Mouse (Mus musculus): ENCODE results near the gene 1700086D15Rik. TPM values are rescaled to one million over a fixed set of nuclear protein-coding genes. Genes with fewer than 3 reads are reported as not detected.

The 1700086D15Rik gene
- total RNA-seq, 2 experiments from 2014 or later = 4.5 to 5.4 TPM

DNA sequence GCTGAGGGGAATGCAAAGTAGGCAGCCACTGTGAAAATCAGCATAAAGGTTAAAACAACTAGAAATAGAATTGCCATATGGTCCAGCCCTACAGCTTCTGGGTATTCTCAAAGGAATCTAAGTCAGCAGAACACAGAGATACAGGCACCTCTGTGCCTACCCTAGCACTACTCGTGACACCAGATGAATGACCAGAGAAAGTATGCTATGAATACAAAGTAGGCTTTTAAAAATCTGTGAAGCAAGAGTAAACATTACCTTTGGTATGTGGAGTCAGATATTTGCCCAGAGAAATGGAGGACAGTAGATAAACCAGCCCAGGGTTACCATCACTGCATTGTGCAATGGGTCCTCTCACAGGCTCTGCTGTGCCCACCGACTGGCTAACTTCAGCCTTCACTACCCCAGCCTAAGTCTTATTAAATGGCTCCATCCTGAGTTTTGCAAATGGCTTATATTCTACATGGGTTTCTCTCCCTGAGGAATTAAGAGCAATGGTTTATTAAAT is 22.5 kb downstream of the 1700086D15Rik start:
- intact Hi-C loops (cut with DNase I) = no loop called here
- DNase-seq = no peak

DNA sequence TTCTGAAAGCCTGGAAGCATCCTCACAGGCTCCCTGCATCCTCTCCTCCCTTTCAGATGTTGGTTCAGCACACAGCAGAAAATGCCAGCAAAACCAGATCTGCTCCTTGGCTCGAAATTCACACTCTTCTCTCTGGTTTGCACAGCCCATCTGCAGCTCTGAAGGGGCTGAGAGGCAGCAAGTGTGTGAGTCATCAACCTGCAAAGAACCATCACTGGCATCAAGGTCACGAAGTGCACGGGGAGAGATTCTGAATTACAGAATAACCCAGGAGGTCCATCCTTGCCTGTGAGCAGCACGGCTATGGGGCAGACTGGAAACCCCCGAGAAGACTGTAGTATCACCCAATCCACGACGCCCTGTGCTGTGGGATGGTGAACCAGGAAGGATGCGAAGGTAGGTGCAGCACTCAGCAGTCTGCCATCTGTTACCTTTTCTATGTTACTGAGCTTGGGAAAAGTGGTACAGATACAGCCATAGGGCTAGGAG is 24.4 kb downstream of the 1700086D15Rik start:
- intact Hi-C loops (cut with DNase I) = no loop called here
- no peak for DNase-seq

DNA sequence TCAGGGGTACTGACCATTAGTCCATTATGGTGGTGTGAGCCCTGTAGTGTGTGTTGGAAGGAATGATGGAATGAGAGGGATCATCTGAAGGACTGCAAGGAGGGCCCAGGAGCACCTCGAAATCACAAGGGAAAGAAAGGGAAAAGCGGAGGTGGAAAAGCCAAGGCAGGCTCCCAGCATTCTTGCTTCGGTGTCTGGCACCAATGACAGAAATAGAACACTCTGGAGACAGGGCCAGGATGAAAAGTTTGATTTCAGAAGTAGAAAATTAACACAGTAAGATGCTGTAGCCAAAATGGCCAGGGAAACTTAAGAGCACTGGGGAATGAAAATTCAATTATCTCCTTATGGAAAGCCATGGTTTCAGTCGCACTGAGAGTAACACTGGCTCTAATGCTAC is 26.0 kb downstream of the 1700086D15Rik start:
- DNase-seq = no peak
- intact Hi-C loops (cut with DNase I) = no loop called here

DNA sequence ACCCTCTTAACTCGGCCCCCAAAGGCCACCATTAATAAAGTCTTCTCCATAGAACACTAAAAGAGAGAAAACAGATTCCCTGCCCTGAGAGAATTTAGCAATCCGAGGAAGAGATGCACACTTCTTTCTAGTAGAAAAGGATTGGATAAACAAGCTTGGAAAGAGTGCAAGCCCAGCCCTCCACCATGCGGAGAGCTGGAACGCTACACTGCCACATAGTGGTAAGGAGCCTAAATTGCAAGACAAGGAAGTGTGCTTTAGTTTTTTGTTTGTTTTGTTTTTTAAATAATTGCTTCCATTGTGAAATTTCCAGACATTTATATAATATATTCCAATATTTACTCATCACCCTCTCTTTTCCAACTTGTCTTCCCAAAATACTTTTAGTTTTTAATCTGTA is 30.6 kb downstream of the 1700086D15Rik start:
- DNase-seq = no peak
- intact Hi-C loops (cut with DNase I) = no loop called here

DNA sequence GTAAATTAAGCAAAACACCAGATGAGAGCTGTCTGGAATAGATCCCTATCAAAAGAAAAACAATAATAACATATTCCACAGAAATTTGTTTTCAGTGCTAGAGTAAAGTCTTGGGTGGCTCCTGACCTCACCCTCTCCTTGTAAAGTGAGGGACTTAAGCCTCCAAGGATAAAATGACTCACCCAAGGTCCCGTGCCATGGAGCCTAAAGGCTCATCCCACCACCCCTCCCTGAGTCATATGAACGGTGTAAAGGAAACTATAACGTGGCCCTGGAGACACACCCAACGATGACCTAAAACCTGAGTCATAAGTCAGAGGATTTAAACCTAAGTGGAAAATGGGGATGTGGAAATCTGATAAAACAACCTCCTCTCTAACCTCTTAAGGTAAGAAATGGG is 31.0 kb downstream of the 1700086D15Rik start:
- no peak for DNase-seq
- intact Hi-C loops (cut with DNase I) = no loop called here

DNA sequence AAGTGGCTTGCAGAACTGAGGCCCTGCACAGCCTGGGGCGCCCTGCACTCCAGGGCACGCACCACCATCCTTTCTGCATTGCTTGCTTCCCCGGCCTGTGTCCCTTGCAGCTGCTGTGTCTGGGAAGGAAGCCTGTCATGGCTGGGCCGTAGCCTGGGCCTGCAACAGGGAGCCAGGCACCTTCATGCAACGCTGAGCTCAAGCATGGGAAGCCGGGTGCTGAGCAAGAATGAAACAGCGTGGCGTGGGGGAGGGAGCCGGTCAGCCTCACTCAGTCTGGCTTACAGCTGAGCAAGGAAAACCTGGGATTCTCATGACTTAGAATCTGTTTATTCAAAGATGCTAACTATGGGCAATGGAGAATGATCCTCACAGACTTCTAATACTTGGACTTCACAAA is 33.1 kb downstream of the 1700086D15Rik start:
- peak; percentile 59 for DNase-seq
- intact Hi-C loops (cut with DNase I) = no loop called here

DNA sequence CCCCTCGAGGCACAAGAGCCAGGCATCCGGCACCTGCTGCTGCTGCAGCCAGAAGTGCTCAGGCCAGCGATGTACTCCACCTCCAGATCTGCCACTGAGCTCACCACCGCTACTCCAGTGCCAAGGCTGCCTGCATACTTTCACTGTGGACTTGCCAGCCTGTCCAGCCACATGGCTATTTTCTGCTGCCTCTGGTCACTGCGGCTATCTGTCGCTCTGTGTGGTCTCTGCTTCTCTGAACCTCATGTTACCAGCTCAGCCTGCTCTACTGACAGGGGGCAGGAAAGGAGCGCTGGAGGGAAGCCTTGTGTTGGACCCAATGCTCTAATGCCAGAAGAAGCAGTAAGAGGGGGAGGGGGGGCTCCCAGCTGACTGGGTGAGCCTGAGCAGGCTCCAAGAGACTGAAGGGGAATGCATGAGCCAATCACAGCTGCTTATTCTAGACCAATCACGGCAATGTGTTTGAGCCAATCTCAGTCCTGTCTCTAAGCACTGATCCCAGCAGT is 34.7 kb downstream of the 1700086D15Rik start:
- intact Hi-C loops (cut with DNase I) = no loop called here
- DNase-seq = peak; percentile 75

DNA sequence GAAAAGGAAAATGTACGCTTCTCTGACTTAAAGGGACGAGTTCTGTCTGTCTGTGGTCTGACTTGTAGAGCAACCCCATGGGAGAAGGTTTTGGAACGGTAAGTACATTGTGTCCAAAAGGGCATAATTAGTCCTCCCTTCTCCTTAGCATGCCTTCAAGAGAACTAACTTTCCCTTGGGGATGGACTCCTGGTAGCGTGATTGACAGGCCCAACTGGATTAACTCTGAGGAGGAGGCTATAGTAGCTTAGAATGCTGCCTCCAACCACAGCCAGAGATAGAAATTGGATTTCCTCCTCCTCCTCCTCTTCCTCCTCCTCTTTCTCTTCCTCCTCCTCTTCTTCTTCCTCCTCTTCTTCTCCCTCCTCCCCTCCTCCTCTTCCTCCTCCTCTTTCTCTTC is 39.4 kb downstream of the 1700086D15Rik start:
- intact Hi-C loops (cut with DNase I) = no loop called here
- DNase-seq = no peak

DNA sequence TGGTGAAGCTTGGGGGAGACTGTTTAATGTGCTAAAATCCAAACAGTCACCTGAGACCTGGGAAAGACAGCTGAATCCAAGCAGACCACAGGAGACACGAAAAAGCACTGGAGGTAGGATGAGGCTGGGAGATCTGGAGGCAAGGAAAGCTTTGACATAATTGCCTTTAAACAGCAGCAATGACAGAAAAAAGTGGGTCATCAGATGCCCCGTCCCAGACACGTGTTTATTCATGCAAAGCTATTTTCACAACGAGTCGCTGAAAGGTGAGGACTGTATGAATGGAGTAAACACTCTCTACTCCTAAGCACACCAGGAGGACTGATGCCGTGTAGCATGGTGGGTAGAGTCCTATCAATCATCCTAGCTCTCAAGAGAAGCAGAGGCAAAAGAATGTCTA is 43.9 kb downstream of the 1700086D15Rik start:
- intact Hi-C loops (cut with DNase I) = no loop called here
- DNase-seq = no peak

DNA sequence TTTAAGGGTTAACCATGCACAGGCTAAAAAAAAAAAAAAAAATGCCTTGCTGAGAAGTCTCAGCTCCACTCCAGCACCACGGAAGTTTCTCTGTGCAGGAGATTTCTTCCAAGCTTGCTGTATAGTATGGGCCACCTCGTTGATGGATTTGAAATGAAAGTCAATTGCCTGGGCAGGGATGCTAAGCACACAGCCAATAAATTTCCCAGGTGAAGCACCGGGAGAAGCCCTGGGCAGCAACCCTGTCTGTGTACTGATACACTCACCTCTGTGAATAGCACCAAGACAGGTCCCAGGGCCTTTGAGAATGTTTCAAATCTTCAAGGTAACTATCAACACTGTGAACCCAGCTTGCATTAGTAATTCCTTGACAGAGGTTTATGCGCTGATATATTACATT is 47.6 kb downstream of the 1700086D15Rik start:
- DNase-seq = no peak
- intact Hi-C loops (cut with DNase I) = no loop called here

DNA sequence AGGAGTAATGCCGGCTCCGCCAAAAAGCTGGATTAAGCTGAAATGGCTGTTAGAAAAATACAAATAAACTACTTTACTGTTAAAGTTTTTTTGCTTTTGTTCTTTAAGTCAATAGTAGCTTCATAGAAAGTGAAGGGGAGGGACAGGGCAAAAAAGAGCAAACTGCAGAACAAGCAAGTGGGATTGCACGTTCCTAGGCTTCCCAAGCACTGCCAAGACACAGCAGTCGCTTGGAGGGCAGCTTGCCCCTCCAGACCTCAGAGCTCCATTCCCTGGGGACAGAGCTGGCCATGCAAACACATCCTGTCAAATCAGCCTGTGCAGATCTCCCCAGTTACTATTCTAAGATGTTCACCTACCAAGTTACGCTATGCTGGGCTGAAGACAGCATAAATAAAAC is 48.0 kb downstream of the 1700086D15Rik start:
- intact Hi-C loops (cut with DNase I) = no loop called here
- DNase-seq = peak; percentile 60

DNA sequence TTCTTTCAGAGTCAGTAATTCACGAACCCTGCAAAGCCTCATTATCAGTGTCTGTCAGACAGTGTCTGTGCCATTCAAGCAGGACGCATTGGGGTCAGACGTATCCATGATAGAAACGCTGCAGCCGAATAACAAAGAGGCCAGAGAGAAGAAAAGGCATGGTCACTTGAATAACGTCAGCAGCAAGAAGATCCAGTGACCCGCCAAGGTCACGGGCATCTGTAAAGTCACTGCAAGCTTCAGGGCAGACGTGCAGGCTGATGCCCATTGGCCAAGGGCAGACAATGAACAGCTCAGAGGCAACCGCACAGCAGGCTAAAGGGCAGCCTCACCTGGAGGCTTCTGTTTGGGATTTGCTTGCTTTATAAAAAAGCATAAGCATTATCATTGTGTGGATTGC is 49.6 kb downstream of the 1700086D15Rik start:
- intact Hi-C loops (cut with DNase I) = no loop called here

DNA sequence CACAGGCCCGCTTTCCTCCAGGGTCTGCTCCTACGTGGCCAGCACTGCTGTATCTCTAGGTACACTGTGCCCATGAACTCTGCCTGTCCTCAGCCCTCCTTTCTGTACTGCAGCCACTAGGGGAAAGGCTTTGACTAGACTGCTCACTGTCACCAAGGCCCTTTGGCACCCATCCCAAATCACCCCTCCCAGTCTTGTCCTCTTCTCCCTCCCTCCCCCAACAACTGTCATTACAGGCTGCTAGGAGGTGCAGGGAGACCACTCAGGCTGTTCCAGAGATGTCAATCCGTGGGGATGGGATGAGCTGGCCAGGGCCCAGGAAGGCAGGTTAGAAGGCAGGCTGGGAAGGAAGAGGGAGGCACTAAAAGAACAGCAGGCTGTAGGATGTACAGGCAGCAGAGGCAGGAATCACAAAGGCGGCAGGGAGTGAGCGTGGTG is 51.9 kb downstream of the 1700086D15Rik start:
- peak; percentile 77 for DNase-seq

More for the DNA sequence above, 49.6 kb downstream of the 1700086D15Rik start:
- DNase-seq = no peak

DNA sequence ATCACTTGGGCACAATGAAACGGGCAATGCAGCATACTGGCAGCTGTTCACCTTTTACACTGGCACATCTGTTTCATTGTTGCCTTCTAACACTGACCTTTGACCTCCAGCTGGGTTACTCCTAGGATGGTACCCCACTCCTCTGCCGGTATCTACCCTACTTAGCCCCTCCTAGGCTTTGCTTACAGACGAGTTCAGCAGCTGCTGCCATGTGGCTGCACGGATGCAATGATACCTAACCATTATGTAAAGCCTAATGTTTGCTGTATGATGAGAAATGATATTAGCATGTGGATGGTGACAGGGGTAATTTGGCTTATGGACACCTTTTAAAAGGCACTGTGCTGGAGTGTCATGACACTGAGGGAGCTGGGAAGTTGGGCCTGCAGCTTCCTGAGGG is 52.5 kb downstream of the 1700086D15Rik start:
- DNase-seq = no peak
- intact Hi-C loops (cut with DNase I) = no loop called here

More for the DNA sequence above, 51.9 kb downstream of the 1700086D15Rik start:
- intact Hi-C loops (cut with DNase I) = no loop called here

DNA sequence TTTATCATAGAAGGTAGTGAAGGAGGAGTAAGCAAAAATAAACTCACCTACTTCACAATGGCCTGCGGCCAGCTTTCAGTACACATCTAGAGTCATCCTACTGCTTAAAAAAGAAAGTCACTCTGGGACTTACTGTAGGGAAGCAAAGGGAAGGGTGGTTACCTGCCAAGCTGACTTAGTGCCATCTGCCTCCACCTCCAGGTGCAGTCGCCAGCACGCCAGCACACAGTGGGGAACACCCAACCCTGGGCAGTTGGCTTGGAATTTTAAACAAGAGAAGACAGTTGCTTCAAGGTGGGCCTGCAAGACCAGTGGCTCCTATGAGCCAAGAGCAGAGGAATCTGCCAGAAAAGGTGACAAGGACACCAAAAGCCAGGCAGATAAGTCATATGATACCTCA is 55.6 kb downstream of the 1700086D15Rik start:
- DNase-seq = no peak
- intact Hi-C loops (cut with DNase I) = no loop called here

Other genes with a start within 250 kb of the 1700086D15Rik start
- 10 to 100 TPM; 28.3 to 30.5 TPM for gene Elac2, start 180.9 kb downstream of the 1700086D15Rik start, total RNA-seq (2021)
- 10 to 100 TPM; 64.0 to 68.3 TPM for gene Arhgap44, start 3.1 kb upstream of the 1700086D15Rik start, total RNA-seq (2021)
- 1 to 10 TPM in 1 of 2 experiments, under 1 TPM in 1; 0.38 to 1.0 TPM for gene Myocd, start 110.1 kb upstream of the 1700086D15Rik start, total RNA-seq (2021)

All from left cerebral cortex, postnatal 4 days (tissue).